Mouse (Mus musculus) adrenal gland, postnatal 25 days (tissue): Measurements from ENCODE around the gene Tac4. TPM values are rescaled to one million over a fixed set of nuclear protein-coding genes. Genes with fewer than 3 reads are reported as not detected.
A peak's percentile ranks its signal among the peaks of the same experiment; 100 is the strongest.

Experiments
- DNase-seq: peaks from one replicate; pipeline ENCODE4 v3.0.0; 2021; ENCODE audit warnings: mixed read lengths
- long read RNA-seq: library from polyadenylated mRNA; stranded (forward); transcript quantifications from one replicate; pipeline ENCODE4 v2.0.0, GENCODE M21; 2021
- total RNA-seq: library from RNA; stranded (reverse); gene quantifications from 2 replicates; pipeline ENCODE4 v1.2.3, GENCODE M21; 2021

Tac4 gene
- not detected in 2 replicates for total RNA-seq
- long read RNA-seq = 0 reads

DNA sequence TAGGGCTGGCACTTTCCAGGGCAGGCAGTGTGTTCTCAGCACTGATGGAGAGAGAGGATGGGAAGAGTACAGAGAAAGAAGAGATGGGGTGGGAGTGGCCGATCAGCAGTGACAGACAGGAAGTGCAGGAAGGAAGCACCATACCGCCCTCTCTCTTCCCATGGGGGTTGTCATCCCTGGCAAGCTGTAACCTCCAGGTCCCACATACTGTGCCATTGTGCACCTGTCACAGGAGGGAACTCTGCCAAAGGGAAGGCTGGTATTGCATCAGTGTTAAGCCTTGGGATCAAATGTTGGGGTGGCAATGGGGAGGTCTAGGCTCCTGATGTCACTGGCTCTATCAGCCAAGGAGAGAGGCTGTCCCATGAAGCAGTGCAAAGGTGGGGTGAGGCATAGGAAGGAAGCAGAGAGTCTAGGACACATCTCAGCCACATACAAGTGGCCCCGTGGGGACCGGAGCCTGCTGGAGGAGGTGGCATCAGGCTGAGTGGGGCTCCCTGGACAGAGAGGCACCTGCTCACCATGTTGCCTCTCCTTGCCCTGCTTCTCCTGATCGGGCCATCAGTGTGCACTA is at the start of gene Tac4:
TSS of gene Tac4 (plus strand) at position 352 of the 574 bp plus-strand sequence.
- DNase-seq = no peak

DNA sequence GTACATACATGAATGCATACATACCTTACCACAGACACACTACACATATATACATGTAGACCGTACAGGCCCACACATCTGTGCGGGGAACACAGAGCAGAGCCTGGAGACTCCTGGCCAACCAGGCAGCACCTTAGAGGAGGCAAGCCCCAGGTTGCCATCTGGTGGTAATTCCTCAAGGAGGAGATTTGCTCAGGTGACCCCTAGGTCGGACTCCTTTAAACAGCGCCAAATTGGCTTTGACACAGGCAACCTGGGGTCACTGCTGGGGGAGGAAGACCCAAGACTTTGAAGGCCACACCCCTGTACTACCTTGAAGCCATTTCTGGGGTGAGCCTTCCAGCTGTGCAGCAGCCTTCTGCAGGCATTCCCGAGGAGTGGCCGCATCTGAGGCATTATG is 47.7 kb upstream of the Tac4 start:
- DNase-seq = no peak

DNA sequence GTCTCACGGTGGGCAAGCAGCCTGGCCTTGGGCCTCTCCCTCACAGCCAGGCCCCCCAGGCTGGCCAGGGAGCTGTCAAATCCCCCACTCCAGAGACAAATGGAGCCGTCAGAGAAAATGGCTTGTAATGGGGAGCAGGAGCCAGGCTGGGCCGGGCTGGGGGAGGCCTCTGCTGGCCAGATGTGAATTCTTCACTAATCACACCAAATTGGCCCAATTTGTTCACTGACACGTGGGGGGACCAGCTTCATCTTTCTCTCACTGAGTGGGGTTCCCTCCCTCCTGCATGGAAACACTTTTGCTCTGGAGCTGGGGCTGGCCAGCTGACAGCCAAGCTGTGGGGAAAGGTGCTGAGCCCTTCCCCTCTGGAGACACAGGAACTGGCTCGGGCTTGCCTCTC is 47.0 kb upstream of the Tac4 start:
- DNase-seq = no peak

DNA sequence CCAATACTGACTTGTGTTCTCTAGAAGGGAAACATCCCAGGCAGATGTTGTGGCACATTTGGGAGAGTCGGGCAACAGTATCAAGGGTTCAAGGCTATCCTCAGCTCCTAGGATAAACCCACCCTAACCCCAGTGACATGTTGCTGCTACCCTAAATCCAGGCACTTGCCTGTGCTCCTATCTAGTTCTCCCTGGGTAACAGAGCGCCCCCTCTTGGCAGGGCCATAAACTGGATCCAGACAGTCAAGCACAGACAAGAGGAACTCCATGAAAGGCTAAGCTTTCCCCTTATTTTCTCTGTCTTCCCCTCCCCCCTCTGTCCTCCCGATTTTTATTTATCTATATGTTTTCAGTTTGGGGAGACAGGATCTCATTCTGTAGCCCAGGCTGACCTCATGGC is 45.1 kb upstream of the Tac4 start:
- DNase-seq = no peak

DNA sequence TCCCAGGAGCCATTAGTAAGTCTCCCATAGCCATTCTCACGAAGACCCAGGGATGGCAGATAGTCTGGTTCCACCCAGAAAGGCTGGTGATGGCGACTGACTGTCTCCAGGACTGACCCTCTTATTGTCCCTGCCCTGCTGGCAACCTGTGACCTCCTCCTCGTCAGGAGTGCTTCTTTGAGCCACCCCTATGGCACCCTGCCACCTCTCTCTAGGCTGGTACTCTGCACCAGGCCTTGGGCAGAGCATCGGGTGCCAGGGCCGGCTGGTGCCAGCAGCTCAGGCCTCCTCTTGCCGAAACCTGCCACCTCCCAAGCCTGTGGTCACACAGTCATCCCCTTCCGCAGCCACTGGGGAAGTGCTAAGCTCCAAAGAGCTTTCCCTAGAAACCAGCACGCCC is 42.2 kb upstream of the Tac4 start:
- DNase-seq = no peak

DNA sequence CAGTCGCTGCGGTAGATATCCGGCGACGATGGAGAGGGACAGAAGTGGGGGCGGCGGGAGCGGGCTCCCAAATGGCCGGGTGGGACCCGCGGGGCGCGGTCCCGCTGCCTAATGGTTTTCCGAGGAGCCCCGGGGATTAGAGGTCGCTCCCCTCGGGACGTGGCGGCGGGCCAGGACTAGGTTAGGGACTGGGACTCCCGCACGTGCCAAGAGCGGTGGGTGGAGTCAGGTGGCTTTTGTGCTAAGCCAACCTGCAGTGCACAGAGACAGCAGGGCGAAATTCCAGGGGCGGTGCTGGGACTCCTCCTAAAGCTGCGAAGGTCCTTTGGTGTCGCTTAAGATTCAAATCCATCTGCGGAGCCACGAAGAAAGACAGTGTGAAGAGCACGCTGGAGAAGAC is 37.9 kb upstream of the Tac4 start:
- DNase-seq = peak; percentile 59

DNA sequence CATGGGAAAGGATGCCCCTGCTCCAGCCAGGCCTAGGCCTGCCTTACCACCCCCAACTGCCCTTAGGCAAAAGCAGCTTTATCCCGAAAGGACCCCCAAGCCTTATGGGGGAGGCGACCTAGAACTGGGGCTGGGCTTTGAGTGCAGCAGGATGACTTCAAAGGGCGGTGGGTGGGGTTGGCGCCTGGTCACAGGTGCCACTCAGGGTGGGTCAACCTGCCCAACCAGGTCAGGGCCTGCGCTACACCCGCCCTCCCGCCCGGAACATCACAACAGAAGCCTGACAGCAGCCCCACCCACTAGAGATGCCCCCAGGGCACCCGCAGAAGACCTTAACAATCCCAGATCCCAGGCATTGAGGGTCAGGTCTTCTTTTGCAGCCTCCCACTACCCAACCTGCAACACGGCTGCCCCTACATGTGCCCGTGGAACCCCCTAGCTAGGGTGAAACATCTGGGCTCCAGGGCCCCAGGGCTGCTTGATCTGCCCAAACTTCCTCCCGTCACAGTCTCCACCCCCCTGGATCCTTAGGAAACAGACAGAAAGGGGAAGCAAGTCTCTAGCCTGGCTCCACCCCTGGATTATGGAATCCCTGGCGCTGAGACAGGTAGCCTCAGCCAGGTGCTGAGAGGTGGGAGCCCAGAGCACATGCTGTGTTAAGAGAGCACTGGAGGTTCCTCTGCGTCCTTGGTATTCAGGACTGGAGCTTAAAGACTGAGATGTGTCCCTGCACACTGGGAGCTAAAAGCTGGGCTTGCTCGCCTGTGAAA is 37.0 kb upstream of the Tac4 start:
- DNase-seq = no peak

DNA sequence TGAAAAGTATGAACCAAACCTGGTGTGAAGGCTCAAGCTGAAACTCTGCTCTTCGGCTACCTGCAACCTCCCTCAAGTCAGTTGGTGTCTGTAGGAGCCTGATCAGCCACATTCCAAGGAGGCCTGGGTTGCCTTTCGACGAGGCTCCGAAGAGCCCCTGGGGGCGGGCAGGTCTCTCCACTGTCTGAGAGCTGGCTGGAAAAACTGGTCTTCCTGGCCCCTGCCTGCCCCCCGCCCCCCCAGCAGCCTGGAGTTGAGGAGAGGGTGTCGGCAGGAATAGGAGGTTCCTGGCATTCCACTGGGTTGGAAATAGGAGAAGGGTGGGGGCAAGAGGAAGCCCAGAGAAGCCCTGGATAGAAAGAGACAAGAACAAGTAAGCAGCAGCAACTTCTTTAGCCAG is 35.9 kb upstream of the Tac4 start:
- no peak for DNase-seq

DNA sequence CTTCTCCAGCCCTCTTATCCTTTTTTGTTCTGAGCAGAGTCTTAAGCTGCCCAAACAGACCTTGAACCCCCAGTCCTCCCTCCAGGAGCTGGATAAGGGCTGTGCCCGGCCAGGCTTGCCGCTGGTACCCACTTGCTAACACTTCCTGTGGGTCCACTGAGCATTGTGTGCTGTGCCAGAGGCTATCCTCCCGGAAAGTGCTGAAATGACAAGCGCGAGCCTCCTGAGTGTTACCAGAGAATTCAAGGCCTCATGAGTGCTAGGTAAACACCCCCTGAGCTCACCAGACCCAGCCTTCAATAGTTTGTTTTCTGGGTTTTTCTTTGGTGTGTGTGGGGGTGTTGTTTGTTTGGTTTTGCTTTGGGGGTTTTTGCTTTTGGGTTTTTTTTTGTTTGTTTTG is 33.9 kb upstream of the Tac4 start:
- no peak for DNase-seq

DNA sequence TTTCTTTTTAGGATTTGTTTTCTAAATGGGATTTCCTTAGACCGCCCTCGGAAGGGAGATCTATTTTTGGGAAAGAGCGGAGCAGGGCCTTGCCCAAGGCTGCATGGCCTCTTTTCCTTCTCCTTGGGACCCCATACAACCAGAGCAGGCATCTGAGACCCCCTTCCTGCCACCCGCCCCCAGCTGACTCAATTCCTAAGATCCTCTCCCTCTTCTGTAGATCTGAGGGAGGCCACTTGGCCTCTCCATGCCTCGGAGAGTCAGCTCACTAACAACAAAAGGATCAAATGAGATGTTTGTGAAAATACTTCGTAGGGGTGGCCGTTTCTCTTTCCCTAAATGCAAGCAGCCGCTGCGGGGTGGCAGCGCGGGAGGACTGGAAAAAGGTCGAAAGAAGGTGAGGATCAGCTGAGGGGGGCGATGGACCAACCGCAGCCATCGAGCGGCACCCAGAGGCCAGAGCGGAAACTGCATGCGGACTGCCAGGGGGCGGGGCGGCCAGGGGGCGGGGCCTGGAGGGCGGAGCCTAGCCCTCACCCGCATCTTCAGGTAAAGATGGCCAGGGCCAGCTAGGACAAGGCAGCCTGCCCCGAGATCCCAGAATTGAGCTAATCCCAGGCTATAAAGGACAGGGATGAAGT is 29.5 kb upstream of the Tac4 start:
- peak; percentile 79 for DNase-seq

DNA sequence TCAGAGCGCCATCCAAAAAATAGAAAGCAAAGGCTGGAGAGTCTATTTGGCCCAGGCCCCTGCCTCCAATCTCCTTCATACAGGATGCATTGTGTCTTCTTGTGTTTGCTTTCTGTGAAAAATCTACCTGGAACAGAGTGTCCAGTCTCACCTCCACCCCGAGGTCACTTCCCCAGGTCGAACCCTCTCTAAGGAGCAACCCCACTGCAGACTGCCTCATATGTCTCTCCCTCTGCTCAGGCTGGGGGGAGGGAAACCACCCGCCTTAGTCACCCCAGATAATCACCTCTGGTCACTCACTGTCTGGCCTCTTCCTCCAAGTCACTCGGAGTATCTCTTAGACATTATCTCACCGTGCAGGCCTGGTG is 29.0 kb upstream of the Tac4 start:
- DNase-seq = no peak

DNA sequence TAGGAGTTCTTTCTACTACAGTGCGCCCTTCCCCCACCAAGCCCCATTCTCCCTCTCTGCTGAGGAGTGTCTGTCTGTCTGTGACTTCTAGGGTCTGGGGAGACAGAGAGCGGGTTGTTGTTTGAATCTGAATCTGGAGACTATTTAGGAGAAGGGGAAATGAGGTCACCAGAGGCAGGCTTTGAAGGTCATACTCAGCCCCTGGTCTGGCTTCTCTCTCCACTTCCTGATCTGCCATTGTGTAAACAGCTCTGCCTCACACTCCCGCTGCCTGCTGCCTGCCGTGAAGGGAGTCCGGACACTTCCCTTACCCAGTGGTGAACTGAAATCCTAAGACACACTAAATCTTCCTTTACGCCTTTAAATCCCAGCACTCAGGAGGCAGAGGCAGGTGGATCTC is 22.9 kb upstream of the Tac4 start:
- no peak for DNase-seq

DNA sequence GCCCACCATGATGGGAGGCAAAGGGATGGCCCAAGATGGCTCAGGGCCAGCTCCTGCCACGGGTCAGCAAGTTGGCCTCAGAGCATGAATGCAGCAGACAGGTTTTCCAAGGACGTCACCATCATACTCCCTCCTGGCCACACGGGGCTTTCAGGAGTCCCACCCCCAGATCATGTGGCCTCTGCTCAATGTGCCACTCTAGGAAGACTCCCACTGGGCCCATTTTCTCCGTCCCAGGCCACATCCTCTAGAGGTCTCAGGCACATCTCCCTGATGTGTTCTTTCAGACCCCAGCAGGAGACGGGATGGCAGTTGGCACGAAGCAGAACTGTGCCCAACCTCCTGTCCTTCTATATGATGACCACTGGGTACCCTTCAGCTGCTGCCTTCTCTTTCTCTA is 18.7 kb upstream of the Tac4 start:
- DNase-seq = no peak

DNA sequence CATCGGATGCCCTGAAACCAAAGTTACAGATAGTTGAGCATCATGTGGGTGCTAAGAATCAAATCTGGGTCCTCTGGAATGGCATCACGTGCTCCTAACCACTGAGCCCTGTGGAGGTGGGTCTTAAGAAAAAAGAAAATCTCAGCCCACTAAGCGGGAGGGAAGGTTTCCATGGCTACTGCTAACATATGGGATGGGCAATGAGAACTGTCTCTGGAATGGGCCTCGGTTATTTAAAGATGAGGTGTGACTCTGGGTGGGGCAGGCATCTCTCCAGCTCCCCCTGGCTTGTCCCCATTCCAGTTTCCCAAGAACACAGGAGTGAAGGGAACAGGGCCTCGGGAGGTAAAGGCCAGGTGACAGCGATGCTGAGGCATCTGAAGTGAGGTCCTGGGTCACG is 15.9 kb upstream of the Tac4 start:
- no peak for DNase-seq

DNA sequence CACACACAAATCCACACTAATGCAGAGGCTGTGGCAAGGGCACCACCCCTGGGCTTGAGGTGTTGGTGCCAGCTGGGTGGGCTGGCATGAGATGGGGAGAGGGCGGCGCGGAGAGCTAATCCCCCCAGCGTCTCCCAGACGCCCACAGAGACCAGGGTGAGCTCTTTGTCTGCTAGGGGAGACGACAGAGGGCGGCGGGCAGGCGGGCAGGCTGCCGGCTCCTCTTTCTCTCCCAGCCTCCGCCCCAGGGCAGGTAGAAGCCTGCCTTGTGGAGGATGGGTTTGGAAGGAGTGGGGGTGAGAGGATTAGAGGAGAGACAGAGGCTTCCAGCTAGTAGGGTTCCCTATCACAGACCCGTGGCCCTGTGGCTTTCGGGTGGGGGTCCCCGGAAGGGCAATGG is 14.3 kb upstream of the Tac4 start:
- DNase-seq = no peak

DNA sequence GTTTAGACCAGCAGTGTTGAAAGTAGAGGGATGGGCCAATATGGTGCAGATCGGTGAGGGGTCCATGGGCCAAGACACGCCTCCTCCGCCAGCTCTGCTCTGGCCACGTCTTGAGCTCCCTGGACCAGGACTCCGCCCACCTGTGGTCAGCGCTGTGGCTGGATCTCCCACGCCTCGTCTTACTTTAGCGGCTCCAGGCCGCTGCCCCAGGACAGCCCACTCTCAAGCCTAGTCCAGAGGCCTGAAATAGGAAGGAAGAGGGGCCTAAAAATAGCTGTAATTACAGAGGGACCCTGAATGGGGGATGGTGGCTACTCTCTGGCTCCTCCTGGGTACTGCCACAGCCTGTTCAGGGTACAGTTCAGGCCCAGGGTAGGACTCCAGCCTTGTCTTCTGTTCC is 11.2 kb upstream of the Tac4 start:
- no peak for DNase-seq

DNA sequence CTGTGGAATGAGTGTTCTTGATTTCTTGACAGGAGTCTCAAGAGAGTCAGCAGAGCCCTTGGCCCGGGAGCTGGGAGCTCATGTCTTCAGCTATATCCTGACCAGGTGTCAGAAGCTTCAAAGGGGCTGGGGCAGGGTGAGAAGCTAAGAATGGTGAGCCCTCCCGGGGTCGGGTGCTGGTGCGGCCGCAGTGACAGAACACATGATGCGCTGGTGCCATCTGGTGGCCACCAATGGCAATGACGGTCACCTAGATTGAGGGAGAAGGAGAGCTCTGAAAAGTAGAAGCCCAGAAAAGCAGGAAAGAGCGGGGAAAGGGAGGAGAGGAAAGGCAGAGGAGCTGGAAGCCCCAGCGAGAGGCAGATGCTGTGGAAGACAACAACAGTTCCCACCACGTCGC is 10.0 kb upstream of the Tac4 start:
- peak; percentile 77 for DNase-seq

DNA sequence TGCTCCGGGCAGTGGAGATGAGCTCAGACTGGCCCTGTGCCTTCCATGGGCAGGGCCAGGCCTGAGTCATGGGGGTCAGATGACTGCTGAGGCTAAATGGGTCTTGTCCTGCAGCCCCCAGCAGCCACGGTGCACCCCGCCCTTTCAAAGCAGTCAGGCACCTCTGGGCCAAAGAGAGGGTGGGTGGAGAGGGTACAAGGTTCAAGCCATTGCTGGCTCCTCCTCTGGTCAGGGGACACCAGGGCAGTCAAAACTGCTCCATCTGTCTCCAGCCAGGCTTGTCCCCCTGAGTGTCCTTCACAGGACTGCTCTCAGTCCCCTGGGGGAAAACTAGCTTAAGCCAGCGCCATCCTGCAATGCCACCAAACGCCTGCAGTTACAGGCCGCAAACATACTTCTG is 9.2 kb upstream of the Tac4 start:
- no peak for DNase-seq

DNA sequence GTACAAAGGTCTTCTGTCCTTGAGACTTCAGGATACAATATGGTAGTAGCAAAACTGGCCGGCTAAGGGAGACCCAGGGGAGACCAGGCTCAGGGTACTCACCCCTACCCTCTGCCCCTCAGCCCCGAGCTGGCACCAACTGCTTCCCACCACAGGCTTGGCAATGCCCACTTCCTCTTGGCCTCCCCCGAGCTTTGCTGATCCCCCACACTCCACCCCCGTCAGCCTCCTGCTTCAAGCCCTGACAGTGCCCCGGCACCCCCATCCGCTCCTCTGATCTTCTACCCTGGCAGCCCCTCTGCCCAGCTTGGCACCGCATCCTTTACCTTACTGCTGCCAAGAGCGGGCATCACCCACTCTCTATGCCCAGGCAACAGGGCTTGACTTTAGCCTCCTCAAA is 7.2 kb upstream of the Tac4 start:
- DNase-seq = no peak

DNA sequence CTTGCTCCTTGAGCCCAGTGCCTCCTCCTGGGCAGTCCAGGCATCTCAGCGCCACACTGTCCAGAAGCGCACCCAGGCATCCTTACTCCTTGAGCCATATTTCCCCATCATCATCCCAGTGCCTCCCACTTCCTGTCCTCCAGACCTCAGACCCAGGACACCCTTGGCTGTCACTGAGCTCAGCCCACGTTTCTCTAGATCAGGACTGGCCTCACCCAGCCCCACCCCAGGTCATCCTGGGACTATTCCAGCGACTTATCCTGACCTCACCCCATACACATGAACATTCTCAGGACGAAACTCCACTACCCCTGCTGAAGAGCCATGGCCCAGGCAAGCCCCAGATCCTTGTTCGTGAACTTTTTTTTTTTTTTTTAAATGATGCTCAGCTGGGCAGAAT is 5.6 kb upstream of the Tac4 start:
- DNase-seq = no peak

DNA sequence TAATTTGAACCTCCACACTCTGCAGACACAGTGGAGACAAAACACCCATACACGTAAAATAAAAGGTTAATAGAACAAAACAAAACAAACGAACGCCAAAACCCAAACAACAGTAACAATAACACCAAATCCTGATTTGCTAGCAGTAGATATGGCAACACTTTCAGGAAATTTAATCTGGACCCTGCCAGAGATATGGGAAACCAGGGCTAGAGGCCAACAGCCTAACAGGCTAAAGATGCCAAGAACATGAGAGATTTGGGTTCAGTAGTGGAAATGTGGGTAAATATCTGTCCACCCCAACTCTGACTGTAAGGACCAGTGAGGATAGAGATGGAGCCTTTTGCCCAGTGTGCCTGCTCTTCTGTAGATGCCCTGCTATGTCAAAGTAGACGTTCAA is 3.4 kb upstream of the Tac4 start:
- no peak for DNase-seq

DNA sequence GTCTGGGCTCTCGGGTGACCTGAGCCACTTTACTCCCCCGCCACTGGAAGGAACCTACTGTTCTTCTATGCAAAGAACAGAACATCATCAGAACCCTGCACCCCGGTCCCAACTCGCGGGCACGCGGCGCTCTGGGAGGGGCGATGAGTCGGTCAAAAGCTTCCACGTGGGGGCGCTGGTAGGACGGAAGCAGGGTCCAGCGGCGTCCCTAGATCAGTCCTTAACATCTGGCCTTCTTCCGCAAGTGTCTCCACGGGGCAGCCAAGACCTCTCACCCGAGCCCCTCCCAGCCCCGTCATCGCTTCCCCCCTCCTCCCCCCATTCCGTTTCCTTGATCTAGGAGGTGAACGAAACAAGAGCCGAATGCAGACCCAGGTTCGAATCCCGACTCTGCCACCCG is 2.8 kb upstream of the Tac4 start:
- peak; percentile 85 for DNase-seq

DNA sequence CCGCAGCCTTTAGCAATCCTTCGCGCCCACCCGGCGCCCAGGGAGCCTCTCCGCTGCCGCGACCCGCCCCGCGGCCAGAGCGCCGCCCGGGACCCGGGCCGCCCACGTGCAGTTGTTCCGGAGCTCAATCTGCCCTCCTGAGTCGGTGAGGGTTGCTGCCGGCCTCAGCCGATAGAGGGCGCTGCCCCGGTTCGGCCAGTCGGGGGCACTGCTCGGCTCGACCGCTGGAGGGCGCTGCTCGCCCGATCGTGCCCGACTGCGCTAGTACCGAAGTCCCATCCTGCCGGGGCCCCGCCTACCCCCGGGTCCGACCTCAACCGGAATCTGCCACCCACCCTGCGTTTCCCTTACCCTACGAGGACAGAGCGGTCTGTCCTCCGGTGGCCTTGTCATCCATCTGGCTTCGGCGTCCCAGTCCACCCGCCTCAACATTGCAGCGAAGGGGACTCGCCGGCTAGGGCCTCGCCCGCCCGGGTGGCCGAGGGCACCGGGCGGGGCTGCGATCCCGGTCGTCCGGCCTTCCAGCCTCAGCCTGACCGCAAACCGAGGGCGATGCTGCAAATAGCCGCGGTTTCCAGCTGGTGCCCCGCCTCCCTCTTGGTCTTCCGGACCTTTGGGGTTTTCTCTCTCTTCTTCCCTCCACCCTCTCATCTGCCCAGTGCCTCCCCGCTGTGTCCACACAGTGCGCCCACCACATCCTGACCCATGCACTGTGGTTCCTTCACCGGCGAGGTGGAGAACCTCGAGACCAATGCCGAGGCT is 2.1 kb upstream of the Tac4 start:
- peak; percentile 94 for DNase-seq
